Mouse (Mus musculus) liver, adult 2 months (tissue): ENCODE results near the gene Cnih1. TPM values are rescaled to one million over a fixed set of nuclear protein-coding genes. Genes with fewer than 3 reads are reported as not detected.

Source experiments
- DNase-seq: peaks from one replicate; pipeline ENCODE4 v3.0.0-alpha.2; 2011; ENCODE audit warnings: low read depth, low spot score; ENCODE audit errors: extremely low read depth
- H3K27ac ChIP-seq: fragments of 200-500 bp; replicated peaks from 2 replicates; pipeline ENCODE4 v1.5.1; 2012; ENCODE audit warnings: low read depth, mild to moderate bottlenecking, control low read depth, inconsistent platforms, low read length; ENCODE audit not compliant: insufficient read depth
- H3K27me3 ChIP-seq: fragments of 200-500 bp; 2 replicates; pipeline ENCODE4 v1.6.1; 2012; ENCODE audit warnings: mild to moderate bottlenecking, moderate library complexity, low read length, inconsistent platforms; ENCODE audit not compliant: control insufficient read depth, insufficient read depth
- H3K36me3 ChIP-seq: fragments of 200-500 bp; 2 replicates; pipeline ENCODE4 v1.6.1; 2012; ENCODE audit warnings: low read length, inconsistent platforms; ENCODE audit not compliant: control insufficient read depth, insufficient read depth
- H3K4me1 ChIP-seq: fragments of 200-500 bp; 2 replicates; pipeline ENCODE4 v1.6.1; 2011; ENCODE audit warnings: low read length; ENCODE audit not compliant: control insufficient read depth, insufficient read depth
- H3K4me3 ChIP-seq: fragments of 200-500 bp; 2 replicates; pipeline ENCODE4 v1.5.1; 2011; ENCODE audit warnings: low read depth, mild to moderate bottlenecking, control low read depth, low read length, moderate library complexity; ENCODE audit not compliant: insufficient read depth
- H3K79me2 ChIP-seq: fragments of 200-500 bp; 2 replicates; pipeline ENCODE4 v1.6.1; 2012; ENCODE audit warnings: inconsistent platforms, mild to moderate bottlenecking, low read length, moderate library complexity; ENCODE audit not compliant: control insufficient read depth, insufficient read depth
- H3K9ac ChIP-seq: fragments of 200-500 bp; 2 replicates; pipeline ENCODE4 v1.6.1; 2012; ENCODE audit warnings: low read depth, mild to moderate bottlenecking, control low read depth, inconsistent platforms, low read length
- CTCF ChIP-seq: fragments of 200-500 bp; IDR thresholded peaks from 2 replicates; pipeline ENCODE4 v1.5.1; 2011; ENCODE audit warnings: low read depth, low read length, control low read depth
- POLR2A ChIP-seq: fragments of 200-500 bp; IDR thresholded peaks from 2 replicates; pipeline ENCODE4 v1.6.1; 2011; ENCODE audit warnings: low read length, control low read depth; ENCODE audit not compliant: insufficient read depth; ENCODE audit errors: extremely low read depth
- WGBS: fragments of 180-500 bp; shearing (Covaris S2); methylation state at CpG from one replicate; pipeline ENCODE4 v1.1.7; 2018; 5-methylcytosine and 5-hydroxymethylcytosine counted together
- polyA plus RNA-seq: library from polyadenylated mRNA; depleted of rRNA; stranded (reverse); fragments of >200 nt; gene quantifications from 2 replicates; pipeline ENCODE4 v1.2.3, GENCODE M21; 2012
- total RNA-seq: library from RNA; depleted of rRNA; stranded (reverse); fragments of >200 nt; gene quantifications from 2 replicates; pipeline ENCODE4 v1.2.3, GENCODE M21; 2014

Cnih1 gene
- total and polyA plus RNA-seq, 2 experiments = 51.8 to 69.5 TPM

DNA sequence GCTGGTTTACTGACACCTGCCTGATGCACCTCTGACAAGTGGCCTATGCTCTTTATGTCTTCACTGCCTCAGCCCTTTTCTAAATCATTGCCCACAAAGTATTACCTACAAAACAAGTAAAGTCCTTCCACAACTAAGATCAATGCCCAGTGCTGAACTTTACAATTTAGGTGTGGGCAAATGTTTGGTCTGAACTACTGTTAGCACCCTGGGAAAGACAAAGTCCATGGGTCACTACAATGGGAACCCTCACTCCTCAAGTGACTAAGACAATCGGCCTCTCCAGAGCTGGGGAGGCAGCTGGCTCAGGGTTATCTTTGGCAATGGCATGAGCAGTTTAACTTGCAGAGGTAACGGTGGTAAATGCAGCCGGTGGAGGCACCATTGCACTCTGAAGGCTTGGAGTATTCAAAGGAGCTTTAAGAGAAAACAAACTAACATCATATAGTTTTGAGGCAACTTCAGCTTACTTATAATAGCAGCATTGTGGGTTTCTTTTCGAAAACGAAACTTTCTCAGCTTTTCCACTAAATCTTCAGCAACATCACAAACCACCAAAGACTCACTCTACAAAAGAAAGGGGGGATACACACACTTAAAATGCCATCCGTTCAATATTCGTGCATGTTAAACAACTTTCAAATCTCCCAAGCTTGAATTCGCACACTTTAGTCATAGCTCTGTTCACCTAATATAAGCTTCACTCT is 28.9 kb upstream of the Cnih1 start:
- Histone ChIP-seq H3K27me3 (no peaks in the 10 kb centered on the region), H3K4me3 (no peak overlapping the region), H3K27ac (no peak overlapping the region), H3K79me2 (peaks cover 14% of the 10 kb centered on the region; the same call in 1 of the 2 replicates), H3K4me1 (peaks cover 12% of the 10 kb centered on the region), H3K36me3 (peaks cover 23% of the 10 kb centered on the region), H3K9ac (no peak overlapping the region)
- TF ChIP-seq POLR2A (no peak), CTCF (no peak)
- WGBS = 66% methylated on average over 8 of the region's 8 CpGs
- peak; percentile 70 for DNase-seq

DNA sequence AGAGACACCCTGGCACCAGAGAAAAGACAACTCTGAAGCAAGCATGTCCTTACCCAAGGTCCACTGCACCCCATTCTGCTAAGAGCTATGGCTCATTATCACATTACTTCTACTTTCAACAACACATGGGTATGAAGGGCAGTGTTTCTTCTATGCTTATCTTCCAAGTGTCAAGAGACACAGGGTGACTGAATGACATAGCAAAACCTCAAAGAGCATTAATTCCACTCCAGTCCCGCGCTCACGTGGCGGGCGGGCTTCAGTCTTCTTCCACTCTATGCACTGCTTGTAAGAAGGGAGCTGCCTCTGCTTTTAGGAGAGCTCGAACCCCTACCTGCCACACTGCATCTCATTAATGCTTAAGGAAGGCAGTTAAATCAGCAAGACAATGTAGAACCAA is 27.4 kb upstream of the Cnih1 start:
- Histone ChIP-seq H3K27me3 (no peaks in the 10 kb centered on the region), H3K27ac (no peak overlapping the region), H3K4me3 (no peak overlapping the region), H3K79me2 (peaks cover 14% of the 10 kb centered on the region; the same call in 1 of the 2 replicates), H3K4me1 (peaks cover 9% of the 10 kb centered on the region), H3K9ac (no peak overlapping the region), H3K36me3 (peaks cover 33% of the 10 kb centered on the region)
- TF ChIP-seq CTCF (no peak), POLR2A (no peak)
- DNase-seq = no peak
- 91% methylated on average over 6 of the region's 6 CpGs for WGBS

DNA sequence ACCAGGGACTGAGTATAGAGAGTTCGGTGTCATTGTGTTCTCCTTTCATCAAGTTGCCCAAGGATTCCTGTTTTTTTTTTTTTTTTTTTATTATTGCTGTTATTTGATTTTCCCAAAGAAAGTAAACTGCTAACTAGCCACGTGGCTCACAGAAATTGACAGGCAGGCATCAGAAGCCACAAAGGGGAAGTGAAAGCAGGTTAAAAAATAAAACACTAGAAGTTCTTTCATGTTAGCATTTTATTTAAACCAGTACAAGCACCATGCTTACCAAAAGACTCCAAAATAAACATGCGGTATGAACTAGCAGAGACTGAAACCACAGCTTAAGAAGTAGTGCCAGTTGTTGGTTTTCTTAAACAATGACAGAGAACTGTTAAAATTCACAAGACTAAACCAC is 19.7 kb upstream of the Cnih1 start:
- no peaks in the 10 kb centered on the region for H3K79me2 ChIP-seq
- peaks cover 4% of the 10 kb centered on the region; the same call in 1 of the 2 replicates for H3K4me1 ChIP-seq

DNA sequence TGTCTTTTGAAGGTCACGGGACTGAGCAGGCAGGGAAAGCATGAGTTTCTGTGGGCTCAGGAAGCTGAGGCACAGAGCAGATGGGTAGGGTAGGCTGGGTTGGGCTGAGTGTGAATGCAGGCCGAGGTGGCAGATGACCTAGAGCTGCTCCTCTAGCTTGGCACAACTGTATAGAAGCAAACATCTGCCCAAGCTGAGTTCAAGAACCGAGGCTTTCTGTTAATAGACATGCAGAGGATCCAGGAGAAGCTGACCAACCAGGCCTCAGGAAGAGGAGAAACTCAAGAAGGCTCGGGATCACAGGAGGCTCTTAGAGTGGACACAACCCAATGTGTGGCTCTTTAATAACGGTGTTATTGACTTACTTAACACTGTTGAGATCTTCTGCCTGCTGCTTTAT is 18.0 kb upstream of the Cnih1 start:
- Histone ChIP-seq H3K9ac (no peak overlapping the region), H3K4me3 (no peak overlapping the region), H3K36me3 (peaks cover 19% of the 10 kb centered on the region), H3K27ac (no peak overlapping the region), H3K27me3 (no peaks in the 10 kb centered on the region), H3K4me1 (peaks cover 4% of the 10 kb centered on the region; the same call in 1 of the 2 replicates), H3K79me2 (no peaks in the 10 kb centered on the region)
- no peak for TF ChIP-seq CTCF
- no peak for TF ChIP-seq POLR2A
- WGBS = 81% methylated on average over 5 of the region's 5 CpGs
- DNase-seq = no peak

More for the DNA sequence above, 19.7 kb upstream of the Cnih1 start:
- Histone ChIP-seq H3K27me3 (no peaks in the 10 kb centered on the region), H3K27ac (no peak overlapping the region), H3K36me3 (peaks cover 27% of the 10 kb centered on the region), H3K4me3 (no peak overlapping the region), H3K9ac (no peak overlapping the region)
- TF ChIP-seq CTCF (no peak), POLR2A (no peak)
- WGBS = 54% methylated on average over 3 of the region's 3 CpGs
- DNase-seq = no peak

DNA sequence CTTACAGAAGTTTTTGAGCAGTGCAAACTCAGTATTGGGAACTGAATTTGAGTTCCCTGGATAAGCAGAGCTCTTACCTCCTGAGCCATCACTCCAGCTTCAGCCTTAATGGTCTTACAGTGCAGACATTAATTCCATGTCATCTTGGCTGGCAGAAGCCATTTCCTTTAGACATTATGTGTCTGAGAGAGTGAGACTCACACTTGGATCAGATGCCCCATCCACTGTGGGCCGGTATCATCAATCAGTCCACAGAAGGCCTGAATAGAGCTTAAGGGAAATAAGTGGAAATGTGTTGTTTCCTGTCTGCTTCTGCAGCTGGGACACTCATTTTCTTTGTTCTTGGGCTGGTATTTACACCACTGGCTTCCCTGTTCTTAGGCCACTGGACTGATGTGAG is 15.6 kb upstream of the Cnih1 start:
- H3K36me3 ChIP-seq = peaks cover 2% of the 10 kb centered on the region; the same call in 1 of the 2 replicates
- H3K79me2 ChIP-seq = no peaks in the 10 kb centered on the region
- no peak for TF ChIP-seq POLR2A
- no peak for TF ChIP-seq CTCF
- no peak overlapping the region for H3K4me3 ChIP-seq
- H3K9ac ChIP-seq = no peak overlapping the region
- no peak overlapping the region for H3K27ac ChIP-seq
- H3K4me1 ChIP-seq = peaks cover 4% of the 10 kb centered on the region; the same call in 1 of the 2 replicates
- no peaks in the 10 kb centered on the region for H3K27me3 ChIP-seq
- DNase-seq = no peak
- WGBS = 75% methylated on average over 1 of the region's 1 CpGs

DNA sequence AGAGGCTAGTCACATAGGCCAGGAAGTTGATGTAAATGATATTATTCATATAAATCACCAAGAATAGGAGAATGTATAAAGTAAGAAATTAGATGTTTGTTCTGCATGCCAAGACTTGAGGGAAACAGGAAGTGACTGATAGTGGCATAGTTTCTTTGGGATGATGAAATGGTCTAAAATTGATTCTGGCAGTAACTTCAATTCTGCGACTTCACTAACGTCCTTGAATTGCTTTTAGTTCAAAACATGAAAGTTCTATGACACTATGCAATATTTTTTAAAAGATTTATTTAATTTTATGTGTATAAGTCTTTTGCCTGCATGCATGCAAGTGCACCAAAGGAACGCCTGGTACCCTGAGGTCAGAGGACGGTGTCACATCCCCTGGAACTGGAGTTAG is 15.0 kb upstream of the Cnih1 start:
- Histone ChIP-seq H3K36me3 (peaks cover 2% of the 10 kb centered on the region; the same call in 1 of the 2 replicates), H3K4me3 (no peak overlapping the region), H3K27ac (no peak overlapping the region), H3K4me1 (peaks cover 4% of the 10 kb centered on the region; the same call in 1 of the 2 replicates), H3K79me2 (no peaks in the 10 kb centered on the region), H3K9ac (no peak overlapping the region), H3K27me3 (no peaks in the 10 kb centered on the region)
- TF ChIP-seq POLR2A (no peak), CTCF (no peak)
- 41% methylated on average over 4 of the region's 4 CpGs for WGBS
- peak; percentile 73 for DNase-seq
